Mouse (Mus musculus) gonadal fat pad, adult 2 months (tissue): ENCODE data around the gene Plek2. TPM values are rescaled to one million over a fixed set of nuclear protein-coding genes. Genes with fewer than 3 reads are reported as not detected.

Experiments used
- polyA plus RNA-seq: library from polyadenylated mRNA; depleted of rRNA; stranded (reverse); fragments of >200 nt; gene quantifications from 2 replicates; pipeline ENCODE4 v1.2.3, GENCODE M21; 2012; rRNA removed

Gene Plek2
- polyA plus RNA-seq, 1 experiment: 12.7 TPM

Other genes with a start within 250 kb of the Plek2 start
- gene Fam71d, start 215.4 kb downstream of the Plek2 start, polyA plus RNA-seq: 0.66 and 2.4 TPM in 2 replicates
- gene Mpp5, start 158.1 kb downstream of the Plek2 start, polyA plus RNA-seq: 5.1 TPM in 2 replicates
- gene Atp6v1d, start 45.3 kb downstream of the Plek2 start, polyA plus RNA-seq: 30.0 and 31.4 TPM in 2 replicates
- gene Eif2s1, start 45.1 kb downstream of the Plek2 start, polyA plus RNA-seq: 13.9 and 14.9 TPM in 2 replicates
- 27.4 and 34.8 TPM in 2 replicates for gene Tmem229b, start 100.7 kb upstream of the Plek2 start, polyA plus RNA-seq
- gene Plekhh1, start 122.2 kb upstream of the Plek2 start, polyA plus RNA-seq: 14.9 and 15.1 TPM in 2 replicates
- gene Pigh, start 182.7 kb upstream of the Plek2 start, polyA plus RNA-seq: 12.3 and 12.5 TPM in 2 replicates
- 23.2 and 26.8 TPM in 2 replicates for gene Arg2, start 223.8 kb upstream of the Plek2 start, polyA plus RNA-seq